Mouse (Mus musculus) inflammation-experienced regulatory T-cells, adult 6 months (primary cell): ENCODE results near the gene Grb10. TPM values are rescaled to one million over a fixed set of nuclear protein-coding genes. Genes with fewer than 3 reads are reported as not detected.

Experiments
- ATAC-seq: one replicate; pipeline ENCODE4 v1.8.0; 2017
- polyA plus RNA-seq, 3 experiments: library from polyadenylated mRNA; unstranded; fragments of 100-300 nt; shearing (Covaris generic); gene quantifications; one replicate each; pipeline ENCODE4 v1.2.1; 2017

The Grb10 gene
- not detected for polyA plus RNA-seq

GRCm38 (mm10) chr11:12038470-12038985 lies at the start of gene Grb10:
Gene Grb10 (minus strand): TSS chr11:12038683.
- no peak for ATAC-seq

- no peak for ATAC-seq
These were observed 43.2 kb upstream of the Grb10 start for GRCm38 (mm10) chr11:12081638-12082037.

- ATAC-seq, result no peak
These were observed 40.7 kb upstream of the Grb10 start for GRCm38 (mm10) chr11:12079231-12079630.

- no peak for ATAC-seq
These were observed 37.0 kb upstream of the Grb10 start for GRCm38 (mm10) chr11:12075449-12075848.

- no peak for ATAC-seq
These were observed 35.1 kb upstream of the Grb10 start for GRCm38 (mm10) chr11:12073394-12074226.

- ATAC-seq, result no peak
These were observed 33.8 kb upstream of the Grb10 start for GRCm38 (mm10) chr11:12072322-12072721.

- ATAC-seq, result no peak
These were observed 20.5 kb upstream of the Grb10 start for GRCm38 (mm10) chr11:12059005-12059404.

GRCm38 (mm10) chr11:12048547-12049327 lies 10.3 kb upstream of the Grb10 start:
- no peak for ATAC-seq

GRCm38 (mm10) chr11:12048135-12048534 lies 9.7 kb upstream of the Grb10 start:
- no peak for ATAC-seq

- no peak for ATAC-seq
These were observed 5.8 kb upstream of the Grb10 start for GRCm38 (mm10) chr11:12044245-12044644.

- no peak for ATAC-seq
These were observed 3.3 kb upstream of the Grb10 start for GRCm38 (mm10) chr11:12041787-12042186.

GRCm38 (mm10) chr11:12041379-12041778 lies 2.9 kb upstream of the Grb10 start:
- ATAC-seq, result no peak

- no peak for ATAC-seq
These were observed 1.9 kb upstream of the Grb10 start for GRCm38 (mm10) chr11:12040391-12040790.

GRCm38 (mm10) chr11:12039748-12040147 lies 1.3 kb upstream of the Grb10 start:
- no peak for ATAC-seq

GRCm38 (mm10) chr11:12039098-12039497 lies 615 bp upstream of the Grb10 start:
- no peak for ATAC-seq

GRCm38 (mm10) chr11:12037689-12038469 lies 604 bp downstream of the Grb10 start:
- ATAC-seq, result no peak

GRCm38 (mm10) chr11:12037075-12037686 lies 1.3 kb downstream of the Grb10 start:
- no peak for ATAC-seq

- no peak for ATAC-seq
These were observed 2.3 kb downstream of the Grb10 start for GRCm38 (mm10) chr11:12035916-12036910.

- ATAC-seq, result no peak
These were observed 3.2 kb downstream of the Grb10 start for GRCm38 (mm10) chr11:12035324-12035723.

- ATAC-seq, result no peak
These were observed 3.7 kb downstream of the Grb10 start for GRCm38 (mm10) chr11:12034781-12035180.

GRCm38 (mm10) chr11:12034371-12034770 lies 4.1 kb downstream of the Grb10 start:
- ATAC-seq, result no peak
